Mouse (Mus musculus): ENCODE measurements around the gene Kmt2d. TPM values are rescaled to one million over a fixed set of nuclear protein-coding genes. Genes with fewer than 3 reads are reported as not detected.

Gene Kmt2d
- polyA plus RNA-seq, 1 experiment from 2014 or later = 16.0 TPM

- no peak for DNase-seq
- Histone ChIP-seq H3K4me3 (replicated peaks; ENCODE audit: low read depth, low read length) (peak overlapping the region; percentile 69), H3K9ac (replicated peaks; ENCODE audit: low read length) (peak overlapping the region; percentile 71), H3K4me2 (ENCODE audit: low read length) (peak overlapping the region; percentile 79), H3K9me3 (ENCODE audit: control insufficient read depth, low read length) (no peaks in the 10 kb centered on the region), H3K27me3 (ENCODE audit: control insufficient read depth, insufficient read depth, low read length) (no peaks in the 10 kb centered on the region), H3K4me1 (ENCODE audit: control insufficient read depth, insufficient read depth, low read length) (peaks cover 8% of the 10 kb centered on the region; the same call in 1 of the 2 replicates), H3K27ac (replicated peaks; ENCODE audit: low read depth, low read length) (peak overlapping the region; percentile 83), H3K36me3 (ENCODE audit: control insufficient read depth, insufficient read depth, low read length) (peaks cover 39% of the 10 kb centered on the region)
- 19% methylated on average over 9 of the region's 9 CpGs for WGBS
- peak; percentile 34 for ATAC-seq (ENCODE audit: low FRiP score, low TSS enrichment)
These were observed 39.3 kb downstream of the Kmt2d start for GRCm38 (mm10) chr15:98831684-98832035.

GRCm38 (mm10) chr15:98830736-98831683, 40.0 kb downstream of the Kmt2d start, which contains the start of gene Prkag1:
Gene Prkag1 (minus strand): TSS chr15:98831521.
- under 1% methylated on average over 66 of the region's 66 CpGs for WGBS
- ATAC-seq (ENCODE audit: low FRiP score, low TSS enrichment) = peak; percentile 95
- H3K4me2 ChIP-seq (ENCODE audit: low read length) = peak within 1 kb of the TSS; percentile 79
- H3K27me3 ChIP-seq (ENCODE audit: control insufficient read depth, insufficient read depth, low read length) = no peaks in the 10 kb centered on the region
- H3K4me1 ChIP-seq (ENCODE audit: control insufficient read depth, insufficient read depth, low read length) = peaks cover 8% of the 10 kb centered on the region; the same call in 1 of the 2 replicates
- peak within 1 kb of the TSS; percentile 71 for H3K9ac ChIP-seq (replicated peaks; ENCODE audit: low read length)
- peak; percentile 97 for DNase-seq
- no peaks in the 10 kb centered on the region for H3K9me3 ChIP-seq (ENCODE audit: control insufficient read depth, low read length)
- peaks cover 32% of the 10 kb centered on the region for H3K36me3 ChIP-seq (ENCODE audit: control insufficient read depth, insufficient read depth, low read length)
- H3K27ac ChIP-seq (replicated peaks; ENCODE audit: low read depth, low read length) = peak within 1 kb of the TSS; percentile 83
- peak within 1 kb of the TSS; percentile 69 for H3K4me3 ChIP-seq (replicated peaks; ENCODE audit: low read depth, low read length)

GRCm38 (mm10) chr15:98827611-98828011, 43.4 kb downstream of the Kmt2d start:
- Histone ChIP-seq H3K4me2 (ENCODE audit: low read length) (no peak overlapping the region), H3K9me3 (ENCODE audit: control insufficient read depth, low read length) (no peaks in the 10 kb centered on the region), H3K27me3 (ENCODE audit: control insufficient read depth, insufficient read depth, low read length) (no peaks in the 10 kb centered on the region), H3K36me3 (ENCODE audit: control insufficient read depth, insufficient read depth, low read length) (peaks cover 7% of the 10 kb centered on the region), H3K9ac (replicated peaks; ENCODE audit: low read length) (no peak overlapping the region), H3K4me3 (replicated peaks; ENCODE audit: low read depth, low read length) (no peak overlapping the region), H3K4me1 (ENCODE audit: control insufficient read depth, insufficient read depth, low read length) (peaks cover 8% of the 10 kb centered on the region; the same call in 1 of the 2 replicates), H3K27ac (replicated peaks; ENCODE audit: low read depth, low read length) (no peak overlapping the region)
- WGBS = 89% methylated on average over 7 of the region's 7 CpGs
- ATAC-seq (ENCODE audit: low FRiP score, low TSS enrichment) (no peak), DNase-seq (no peak)

GRCm38 (mm10) chr15:98823434-98823833, 47.6 kb downstream of the Kmt2d start:
- 77% methylated on average over 3 of the region's 3 CpGs for WGBS
- Histone ChIP-seq H3K36me3 (ENCODE audit: control insufficient read depth, insufficient read depth, low read length) (peaks cover 11% of the 10 kb centered on the region), H3K4me1 (ENCODE audit: control insufficient read depth, insufficient read depth, low read length) (no peaks in the 10 kb centered on the region), H3K27me3 (ENCODE audit: control insufficient read depth, insufficient read depth, low read length) (no peaks in the 10 kb centered on the region), H3K4me2 (ENCODE audit: low read length) (no peak overlapping the region), H3K27ac (replicated peaks; ENCODE audit: low read depth, low read length) (no peak overlapping the region), H3K4me3 (replicated peaks; ENCODE audit: low read depth, low read length) (no peak overlapping the region), H3K9me3 (ENCODE audit: control insufficient read depth, low read length) (no peaks in the 10 kb centered on the region), H3K9ac (replicated peaks; ENCODE audit: low read length) (no peak overlapping the region)
- ATAC-seq (ENCODE audit: low FRiP score, low TSS enrichment) (no peak), DNase-seq (no peak)

- H3K4me3 ChIP-seq (replicated peaks; ENCODE audit: low read depth, low read length) = no peak overlapping the region
- H3K9me3 ChIP-seq (ENCODE audit: control insufficient read depth, low read length) = no peaks in the 10 kb centered on the region
- peaks cover 9% of the 10 kb centered on the region; the same call in 1 of the 2 replicates for H3K36me3 ChIP-seq (ENCODE audit: control insufficient read depth, insufficient read depth, low read length)
- no peak overlapping the region for H3K9ac ChIP-seq (replicated peaks; ENCODE audit: low read length)
- no peak overlapping the region for H3K4me2 ChIP-seq (ENCODE audit: low read length)
- no peak overlapping the region for H3K27ac ChIP-seq (replicated peaks; ENCODE audit: low read depth, low read length)
- no peaks in the 10 kb centered on the region for H3K27me3 ChIP-seq (ENCODE audit: control insufficient read depth, insufficient read depth, low read length)
- ATAC-seq (ENCODE audit: low FRiP score, low TSS enrichment) (no peak), DNase-seq (no peak)
- WGBS = 91% methylated on average over 5 of the region's 5 CpGs
- H3K4me1 ChIP-seq (ENCODE audit: control insufficient read depth, insufficient read depth, low read length) = no peaks in the 10 kb centered on the region
These were observed 48.9 kb downstream of the Kmt2d start for GRCm38 (mm10) chr15:98822147-98822546.

- Histone ChIP-seq H3K4me2 (ENCODE audit: low read length) (no peak overlapping the region), H3K27me3 (ENCODE audit: control insufficient read depth, insufficient read depth, low read length) (no peaks in the 10 kb centered on the region), H3K4me3 (replicated peaks; ENCODE audit: low read depth, low read length) (no peak overlapping the region), H3K9me3 (ENCODE audit: control insufficient read depth, low read length) (no peaks in the 10 kb centered on the region), H3K27ac (replicated peaks; ENCODE audit: low read depth, low read length) (no peak overlapping the region), H3K36me3 (ENCODE audit: control insufficient read depth, insufficient read depth, low read length) (peaks cover 11% of the 10 kb centered on the region; the same call in 1 of the 2 replicates), H3K4me1 (ENCODE audit: control insufficient read depth, insufficient read depth, low read length) (no peaks in the 10 kb centered on the region), H3K9ac (replicated peaks; ENCODE audit: low read length) (no peak overlapping the region)
- no peak for ATAC-seq (ENCODE audit: low FRiP score, low TSS enrichment)
- DNase-seq = no peak
- WGBS = 28% methylated on average over 10 of the region's 10 CpGs
These were observed 49.6 kb downstream of the Kmt2d start for GRCm38 (mm10) chr15:98821403-98821802.

GRCm38 (mm10) chr15:98820937-98821336, 50.1 kb downstream of the Kmt2d start:
- H3K9ac ChIP-seq (replicated peaks; ENCODE audit: low read length) = no peak overlapping the region
- H3K27ac ChIP-seq (replicated peaks; ENCODE audit: low read depth, low read length) = no peak overlapping the region
- no peak overlapping the region for H3K4me2 ChIP-seq (ENCODE audit: low read length)
- 89% methylated on average over 4 of the region's 4 CpGs for WGBS
- no peaks in the 10 kb centered on the region for H3K27me3 ChIP-seq (ENCODE audit: control insufficient read depth, insufficient read depth, low read length)
- no peak for DNase-seq
- H3K36me3 ChIP-seq (ENCODE audit: control insufficient read depth, insufficient read depth, low read length) = peaks cover 13% of the 10 kb centered on the region; the same call in 1 of the 2 replicates
- H3K4me1 ChIP-seq (ENCODE audit: control insufficient read depth, insufficient read depth, low read length) = no peaks in the 10 kb centered on the region
- no peak overlapping the region for H3K4me3 ChIP-seq (replicated peaks; ENCODE audit: low read depth, low read length)
- ATAC-seq (ENCODE audit: low FRiP score, low TSS enrichment) = no peak
- H3K9me3 ChIP-seq (ENCODE audit: control insufficient read depth, low read length) = no peaks in the 10 kb centered on the region

- Histone ChIP-seq H3K9ac (replicated peaks; ENCODE audit: low read length) (no peak overlapping the region), H3K4me3 (replicated peaks; ENCODE audit: low read depth, low read length) (no peak overlapping the region), H3K9me3 (ENCODE audit: control insufficient read depth, low read length) (no peaks in the 10 kb centered on the region), H3K4me1 (ENCODE audit: control insufficient read depth, insufficient read depth, low read length) (no peaks in the 10 kb centered on the region), H3K27me3 (ENCODE audit: control insufficient read depth, insufficient read depth, low read length) (no peaks in the 10 kb centered on the region), H3K36me3 (ENCODE audit: control insufficient read depth, insufficient read depth, low read length) (peaks cover 34% of the 10 kb centered on the region), H3K4me2 (ENCODE audit: low read length) (no peak overlapping the region), H3K27ac (replicated peaks; ENCODE audit: low read depth, low read length) (no peak overlapping the region)
- ATAC-seq (ENCODE audit: low FRiP score, low TSS enrichment) (no peak), DNase-seq (no peak)
- WGBS = 94% methylated on average over 7 of the region's 7 CpGs
These were observed 52.8 kb downstream of the Kmt2d start for GRCm38 (mm10) chr15:98818171-98818570.

Data from midbrain, embryonic 14.5 days (tissue).